Mouse (Mus musculus) heart, adult 9 months (tissue): ENCODE data around the gene Ncln.

ENCODE experiments used
- DNase-seq, 2 experiments: peaks; one replicate each; pipeline ENCODE4 v3.0.0; 2022; ENCODE audit warnings: low spot score in 2 of 2

Gene Ncln

DNA sequence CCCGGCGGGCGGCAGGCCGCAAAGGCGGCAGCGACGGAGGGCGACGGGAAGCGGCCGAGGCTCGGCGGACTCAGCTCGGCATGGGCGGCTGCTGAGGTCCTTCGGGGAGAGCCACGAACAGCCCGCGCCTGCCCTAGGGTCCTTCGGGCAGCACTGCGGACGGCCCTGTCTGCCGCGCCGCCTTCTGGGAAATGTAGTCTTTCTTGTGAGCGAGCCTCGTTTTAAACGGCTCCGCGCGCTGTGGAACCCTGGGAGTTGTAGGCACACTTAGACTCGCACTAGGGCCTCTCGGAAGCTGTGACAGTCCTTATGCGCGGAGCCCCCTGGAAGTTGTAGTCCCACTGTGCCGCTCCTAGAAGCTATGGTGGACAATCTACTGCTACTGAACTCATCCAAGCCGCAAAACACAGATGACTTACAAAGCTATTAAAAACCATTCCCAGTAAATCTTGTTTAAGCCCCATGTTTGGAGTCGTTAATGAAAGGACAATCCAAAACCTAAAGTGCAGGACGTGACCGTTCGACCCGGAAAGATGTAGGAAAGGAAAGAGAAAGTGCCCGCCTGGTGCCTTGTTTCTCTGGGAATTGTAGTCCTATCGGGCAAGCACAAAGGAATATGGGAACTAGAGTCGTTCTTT lies at the start of gene Ncln:
TSS of gene Ncln (minus strand) at position 129 of the 638 bp plus-strand sequence.
- peak; percentile 97 to 99 for DNase-seq

DNA sequence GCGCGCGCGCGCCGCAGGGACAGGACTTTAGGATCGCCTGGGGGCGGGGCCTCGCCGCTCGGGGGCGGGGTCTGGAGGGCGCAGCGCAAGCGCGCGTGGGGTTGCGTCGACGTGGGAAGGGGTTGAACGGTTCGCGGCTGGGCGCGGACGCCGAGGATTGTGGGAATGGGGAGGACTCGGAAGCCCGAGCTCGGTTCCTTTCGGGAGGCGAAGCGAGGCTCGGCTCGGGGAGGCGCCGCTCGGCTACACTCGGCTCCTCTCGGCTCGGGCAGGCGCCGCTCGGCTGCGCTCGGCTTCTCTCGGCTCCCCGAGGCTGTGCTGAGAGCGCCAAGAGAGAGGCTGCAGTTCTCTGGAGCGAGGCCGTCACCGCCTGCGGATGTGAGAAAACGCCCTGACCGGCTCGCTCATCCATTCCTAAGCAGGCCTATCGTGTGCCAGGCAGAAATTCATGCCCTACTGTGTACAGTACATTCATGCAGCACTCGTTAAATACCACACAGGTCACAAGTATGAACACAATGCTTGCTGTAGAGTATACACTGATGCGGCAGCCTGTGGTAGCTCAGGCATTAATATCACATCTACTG lies 49.1 kb upstream of the Ncln start, which contains the start of gene Gna11:
TSS of gene Gna11 (minus strand) at position 30 of the 587 bp plus-strand sequence.
- peak; percentile 99 for DNase-seq

DNA sequence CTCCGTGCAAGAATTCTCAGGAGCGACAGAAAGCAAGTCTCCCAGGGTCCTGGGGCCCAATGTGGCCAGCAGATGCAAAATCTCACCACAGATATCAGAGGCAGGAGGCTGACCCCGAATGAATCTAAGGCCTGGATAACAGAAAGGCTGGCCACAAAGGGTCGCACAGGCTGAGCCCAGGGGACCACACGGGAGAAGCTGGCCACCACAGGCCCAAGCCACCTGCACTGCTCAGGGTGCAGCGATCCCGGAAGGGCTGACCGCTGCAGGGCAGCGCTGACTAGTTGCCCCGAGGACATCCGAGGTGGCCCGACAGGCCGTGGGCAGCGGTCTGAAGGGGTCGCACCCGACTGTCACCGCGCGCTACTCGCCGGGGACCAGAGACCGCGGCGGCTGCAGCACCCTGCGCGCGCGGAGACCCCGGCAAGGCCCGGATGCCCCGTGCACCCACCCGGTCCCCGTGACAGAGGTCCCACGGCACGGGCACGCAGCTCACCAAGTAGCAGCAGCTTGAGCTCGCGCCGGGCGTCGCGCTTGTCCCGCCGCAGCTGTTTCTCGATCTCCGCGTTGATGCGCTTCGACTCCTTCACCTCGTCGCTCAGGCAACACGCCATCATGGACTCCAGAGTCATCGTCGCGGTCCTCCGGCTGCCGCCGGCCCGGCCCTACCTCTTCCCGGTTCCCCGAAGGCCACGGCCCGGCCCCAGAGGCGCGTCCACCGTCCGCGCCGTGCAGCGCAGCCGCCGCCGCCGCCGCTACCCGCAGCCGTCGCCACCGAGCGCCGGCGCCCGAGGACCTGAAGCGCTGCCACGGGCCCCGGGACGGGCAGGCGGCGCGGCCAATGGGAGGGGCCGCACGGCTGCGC lies 48.3 kb upstream of the Ncln start:
- DNase-seq, result no peak

DNA sequence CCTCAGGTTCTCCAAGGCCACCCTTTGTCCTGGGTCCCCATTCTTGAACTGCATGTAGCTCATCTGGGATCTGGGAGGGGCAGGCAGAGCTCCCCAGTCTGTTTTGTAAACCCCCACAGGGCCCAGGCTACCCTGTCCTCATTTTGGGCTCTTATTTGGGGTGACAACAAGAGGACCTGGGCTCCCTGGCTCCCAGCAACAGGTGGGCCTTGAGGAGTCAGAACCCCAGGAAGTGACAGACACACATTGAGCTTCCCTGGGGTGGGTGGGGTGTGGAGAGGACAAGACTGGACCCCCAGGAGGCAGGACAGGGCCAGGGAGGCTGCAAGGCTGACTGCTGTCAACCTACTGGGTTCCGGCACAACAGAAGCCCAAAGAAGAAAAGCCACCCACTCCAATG lies 47.4 kb upstream of the Ncln start:
- no peak for DNase-seq

DNA sequence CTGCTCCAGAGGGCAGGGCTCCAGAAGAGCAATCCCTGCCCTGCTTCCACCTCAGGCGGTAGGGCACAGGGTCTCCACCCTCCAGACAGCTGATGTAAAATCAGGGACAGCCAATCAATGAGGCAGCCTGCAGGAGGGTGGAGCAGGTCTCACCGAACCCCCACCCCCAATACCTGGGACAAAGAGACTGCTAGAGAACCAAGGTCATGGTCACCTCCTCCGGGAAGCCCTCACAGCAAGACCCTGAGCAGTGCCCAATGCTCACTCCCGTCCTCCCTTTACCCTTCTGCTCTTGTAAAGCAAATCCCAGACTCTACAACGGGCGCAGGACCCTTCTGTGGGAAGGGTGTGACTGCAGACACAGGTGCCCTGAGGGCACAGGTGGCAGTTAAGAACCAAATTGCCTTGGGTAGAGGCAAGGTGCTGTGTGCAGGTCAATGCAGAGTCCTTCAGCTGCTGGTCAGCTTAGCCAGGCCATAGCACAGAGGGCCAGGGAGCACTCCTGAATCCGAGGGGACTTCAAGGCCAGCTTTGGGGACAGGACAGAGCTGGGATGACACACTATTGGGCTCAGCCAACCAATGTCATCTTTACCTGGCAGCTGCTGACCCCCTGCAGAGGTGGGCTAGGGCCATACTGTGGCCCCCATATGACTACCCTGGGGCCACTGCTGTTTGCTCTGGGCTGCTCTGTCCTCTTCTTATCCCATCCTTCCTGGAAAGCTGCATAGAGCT lies 46.7 kb upstream of the Ncln start:
- no peak for DNase-seq

DNA sequence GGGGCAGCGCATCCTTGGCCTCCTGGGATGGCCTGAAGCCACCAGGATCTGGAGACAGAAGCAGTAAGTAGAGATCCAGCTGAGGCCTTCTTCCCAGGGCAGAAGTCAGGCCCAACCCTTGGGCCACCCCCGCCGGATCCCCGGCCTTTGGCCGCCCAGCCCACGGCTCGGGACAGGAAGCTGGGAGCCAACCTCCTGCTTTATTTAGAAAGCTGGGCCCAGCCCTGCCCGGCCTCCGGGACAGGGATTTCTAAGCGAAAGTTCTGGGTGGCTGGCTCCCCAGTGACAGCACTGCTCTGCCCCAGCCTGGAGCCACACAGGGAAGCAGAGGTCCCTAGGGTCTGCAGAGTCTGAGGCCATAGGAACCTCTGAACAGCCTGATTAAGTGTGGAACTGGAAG lies 45.6 kb upstream of the Ncln start:
- DNase-seq, result peak; percentile 80 to 86

DNA sequence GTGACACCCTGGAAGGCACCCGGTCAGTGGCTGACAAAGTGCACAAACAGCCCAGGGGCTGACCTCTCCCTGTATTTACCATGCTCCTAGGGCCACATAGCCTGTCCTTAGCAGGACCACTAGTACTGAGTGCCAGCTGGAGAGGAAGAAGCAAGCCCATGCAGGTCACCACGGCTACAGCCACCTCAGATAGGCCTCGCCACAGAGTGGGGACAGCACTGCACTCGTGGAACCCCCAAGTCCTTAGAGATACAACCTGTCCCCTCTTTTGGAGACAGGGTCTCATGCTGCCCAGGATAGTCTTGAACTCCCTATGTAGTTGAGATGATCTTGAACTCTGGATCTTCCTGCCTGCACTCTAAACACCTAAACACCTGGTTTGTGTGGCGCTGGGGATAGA lies 45.2 kb upstream of the Ncln start:
- DNase-seq, result no peak

DNA sequence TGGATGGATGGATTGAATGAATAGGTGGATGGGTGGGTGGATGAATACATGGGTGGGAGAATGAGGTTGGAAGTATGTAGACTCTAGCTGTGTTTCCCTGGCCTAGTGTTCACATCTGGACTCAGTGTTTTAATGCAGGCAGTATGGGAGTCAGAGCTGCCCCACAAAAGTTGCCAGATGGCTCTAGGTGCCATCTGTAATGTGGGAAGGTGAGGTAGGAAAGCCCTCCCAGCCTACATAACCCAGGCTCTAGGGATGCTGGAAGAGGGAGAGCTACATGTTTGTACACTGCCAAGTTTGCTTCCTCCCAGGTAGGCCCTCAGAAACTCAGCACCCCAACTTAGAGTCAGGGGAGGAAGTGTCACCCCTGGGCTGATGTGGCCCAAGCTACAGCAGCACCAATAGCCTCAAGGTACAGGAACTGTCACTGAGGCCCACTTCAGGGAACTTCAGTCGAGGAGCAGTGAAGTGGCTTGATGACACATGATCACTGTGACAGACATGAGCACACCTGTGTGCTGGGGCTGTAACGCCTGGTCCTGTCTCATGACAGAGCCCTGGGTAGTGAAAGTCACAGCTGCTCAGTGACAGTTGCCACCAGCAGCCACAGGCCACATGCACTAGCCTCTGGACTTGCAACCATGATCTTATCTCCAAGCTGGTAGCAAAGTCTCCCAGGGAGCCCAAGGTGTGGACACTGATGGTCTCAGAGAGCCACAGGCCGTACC lies 42.3 kb upstream of the Ncln start:
- DNase-seq, result no peak

DNA sequence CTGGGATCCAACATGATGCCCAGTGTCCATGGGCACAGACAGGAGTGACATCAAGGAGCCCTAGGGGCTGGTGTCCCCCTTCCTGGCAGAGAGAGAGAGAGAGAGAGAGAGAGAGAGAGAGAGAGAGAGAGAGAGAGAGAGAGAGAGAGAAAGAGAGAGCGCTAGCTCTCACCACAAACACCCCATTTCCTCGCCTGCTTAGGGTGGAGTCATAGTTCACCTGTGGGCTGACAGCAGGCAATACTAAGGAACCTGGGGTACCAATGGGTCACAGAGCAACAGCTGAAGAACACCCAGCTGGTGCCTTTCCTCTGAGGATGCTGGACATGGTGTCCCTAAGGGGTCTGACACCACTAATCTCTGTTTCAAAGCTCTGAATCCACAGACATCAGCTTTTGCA lies 41.2 kb upstream of the Ncln start:
- DNase-seq, result no peak

DNA sequence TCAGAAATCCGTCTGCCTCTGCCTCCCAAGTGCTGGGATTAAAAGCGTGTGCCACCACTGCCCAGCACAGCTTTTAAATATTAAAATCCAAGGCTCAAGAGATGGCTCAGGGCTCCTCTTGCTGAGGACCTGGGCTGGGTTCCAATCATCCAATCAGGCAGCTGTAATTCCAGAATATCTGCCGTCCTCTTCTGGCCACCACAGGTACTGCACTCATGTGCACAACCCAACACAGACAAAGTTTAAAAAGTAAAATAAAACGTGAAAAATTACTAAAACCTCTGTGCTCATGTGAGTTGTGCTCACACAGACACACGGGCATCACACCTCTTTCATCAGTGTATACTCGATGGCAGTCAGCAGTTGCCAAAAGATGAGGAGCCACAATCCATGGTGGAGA lies 40.5 kb upstream of the Ncln start:
- no peak for DNase-seq

DNA sequence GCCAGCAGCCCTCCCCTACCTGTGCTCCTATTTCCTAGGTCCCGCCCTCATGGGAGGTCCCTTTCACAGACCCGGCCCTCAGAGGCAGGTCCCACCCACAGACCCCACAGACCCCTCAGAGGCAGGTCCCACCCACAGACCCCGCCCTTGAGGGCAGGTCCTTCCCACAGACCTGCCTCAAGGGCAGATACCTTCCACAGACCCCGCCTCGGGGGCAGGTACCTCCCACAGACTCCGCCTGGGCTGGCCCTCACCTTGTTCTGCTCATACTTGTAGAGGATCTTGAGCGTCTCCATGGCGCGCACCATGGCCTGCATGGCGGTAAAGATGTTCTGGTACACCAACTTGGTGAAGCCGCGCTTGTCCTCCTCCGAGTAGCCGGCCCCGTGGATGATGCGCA lies 38.6 kb upstream of the Ncln start:
- DNase-seq, result no peak

DNA sequence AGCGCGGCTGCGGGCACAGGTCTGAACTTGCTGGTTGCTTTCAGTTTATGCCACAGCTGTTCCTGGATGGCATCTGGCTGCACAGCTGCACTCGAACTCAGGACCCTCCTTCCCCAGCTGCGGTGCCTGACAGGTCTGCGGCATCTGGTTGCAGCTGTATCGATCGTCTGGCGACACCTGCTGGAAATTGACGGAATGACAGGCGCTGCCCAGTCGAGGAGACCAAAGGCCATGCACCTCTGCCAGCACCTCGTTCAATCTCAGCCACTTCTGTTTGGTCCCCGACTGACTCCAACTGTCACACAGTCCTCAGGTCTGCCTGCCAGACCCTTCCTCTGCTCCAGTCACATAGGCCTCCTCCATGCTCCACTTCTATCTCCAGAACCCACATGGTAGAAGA lies 30.6 kb upstream of the Ncln start:
- DNase-seq, result peak; percentile 65 to 75

DNA sequence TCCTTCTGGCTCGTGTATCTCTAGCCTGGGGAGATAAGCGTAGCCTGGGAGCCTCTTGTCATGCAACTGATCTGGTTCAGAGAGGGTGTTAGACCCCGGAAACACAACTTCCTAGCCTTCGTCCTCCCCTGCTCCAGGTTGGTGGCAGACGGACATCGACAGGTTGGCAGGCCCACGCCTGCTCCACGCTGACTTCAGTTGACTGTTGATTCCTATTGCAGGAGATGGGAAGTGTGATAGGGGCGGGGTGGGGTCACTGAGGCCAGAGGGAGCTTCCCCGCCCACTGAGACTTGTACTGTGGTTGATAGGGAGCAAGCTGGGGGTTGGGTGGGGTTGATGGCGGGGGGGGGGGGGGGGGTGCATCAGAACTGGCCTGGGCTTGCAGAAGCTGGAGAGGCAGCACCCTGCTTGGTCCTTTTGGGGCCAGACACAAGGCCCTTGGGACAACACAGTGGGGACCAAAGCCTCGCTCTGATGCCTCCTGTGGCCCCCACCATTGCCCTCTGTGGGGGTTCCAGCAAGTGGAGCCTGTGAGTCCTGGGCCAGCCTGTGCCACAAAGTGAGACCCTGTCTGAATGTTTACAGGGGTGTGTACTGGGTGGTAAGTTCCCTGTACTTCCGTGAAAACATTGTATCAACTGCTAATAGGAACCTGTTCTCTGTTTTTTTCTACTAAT lies 29.0 kb upstream of the Ncln start:
- DNase-seq, result no peak

DNA sequence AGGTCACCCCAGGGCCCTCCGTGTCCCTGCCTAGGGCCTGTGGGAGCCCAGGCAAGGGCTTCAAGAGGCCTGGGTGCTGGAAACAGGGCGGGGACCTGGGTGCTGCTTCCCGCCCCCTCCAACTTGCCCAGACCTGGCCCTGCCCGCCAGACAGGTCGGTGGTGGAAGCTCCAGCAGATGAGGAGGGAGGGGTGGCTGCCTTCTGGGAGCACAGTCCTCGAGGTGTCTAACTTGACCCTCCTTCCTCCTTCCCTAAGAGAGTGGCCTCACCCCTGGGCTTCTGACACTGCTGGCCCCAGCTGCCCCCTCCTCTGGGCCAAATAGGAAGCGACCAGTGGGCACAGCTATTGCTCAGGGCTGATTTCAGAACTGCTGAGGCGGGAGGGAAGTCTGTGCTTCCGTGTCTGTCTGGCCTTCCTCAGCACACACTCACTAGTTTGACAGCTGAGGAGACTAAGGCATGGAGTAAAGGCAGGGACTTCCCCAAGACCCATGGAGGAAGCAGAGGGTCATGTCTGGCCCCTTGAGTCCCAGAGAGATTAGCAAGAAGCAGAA lies 27.9 kb upstream of the Ncln start, which contains the start of gene Gna15:
TSS of gene Gna15 (minus strand) at position 175 of the 555 bp plus-strand sequence.
- DNase-seq, result peak in 1 of 2 experiments; percentile 51

DNA sequence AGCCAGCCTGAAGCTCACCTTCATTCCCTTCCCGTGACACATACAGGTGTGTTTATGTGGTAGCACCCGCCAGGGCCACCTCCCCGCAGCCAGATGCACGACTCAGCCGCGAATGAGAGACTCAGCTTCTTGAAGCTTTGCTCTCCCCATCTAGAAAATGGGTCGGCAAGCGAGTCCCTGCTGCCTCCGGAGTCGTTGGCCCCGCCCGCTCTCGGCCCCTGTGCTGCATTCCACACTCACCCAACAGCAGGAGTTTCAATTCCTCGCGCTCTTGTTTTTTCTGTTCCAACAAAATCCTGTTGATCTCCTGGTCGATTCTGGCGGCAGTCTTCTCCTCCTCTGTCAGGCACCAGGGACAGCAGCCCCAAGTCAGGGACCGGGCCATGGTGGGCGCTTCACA lies 27.4 kb upstream of the Ncln start:
- no peak for DNase-seq

DNA sequence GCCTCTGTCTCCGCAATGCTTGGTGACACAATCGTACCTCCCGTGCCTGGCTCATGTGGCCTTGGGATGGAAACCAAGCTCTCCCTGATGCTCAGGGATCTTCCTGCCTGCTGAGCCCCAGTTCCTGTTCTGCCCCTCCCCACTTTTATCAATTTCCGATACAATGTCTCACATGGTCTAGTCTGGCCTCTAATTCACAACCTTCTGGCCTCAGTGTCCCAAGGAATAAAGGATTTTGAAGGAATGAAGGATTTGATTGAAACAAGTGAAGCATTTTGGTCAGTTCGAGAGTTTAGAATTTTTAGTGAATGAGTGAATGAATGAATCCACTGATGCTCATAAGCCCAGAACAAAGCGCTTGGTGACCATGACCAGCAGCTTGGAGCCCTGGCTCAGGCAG lies 26.9 kb upstream of the Ncln start:
- no peak for DNase-seq

DNA sequence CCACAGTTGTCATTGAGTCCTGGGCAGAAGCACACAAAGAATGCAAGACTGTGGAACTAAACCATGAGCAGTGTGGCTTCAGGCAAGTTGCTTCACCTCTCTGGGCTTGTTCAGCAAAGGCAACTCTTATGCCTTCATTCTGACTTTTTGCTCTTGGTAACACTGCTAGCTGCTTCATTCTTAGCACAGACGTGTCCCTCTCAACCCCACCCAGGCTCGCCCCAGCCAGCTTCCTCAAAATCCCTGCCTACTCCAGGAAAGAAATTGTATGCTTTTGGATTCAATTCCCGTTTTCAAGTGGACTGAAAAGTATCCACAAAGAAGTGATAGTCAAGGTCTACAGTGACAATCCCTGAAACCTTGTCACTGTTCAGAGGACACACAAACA lies 23.8 kb upstream of the Ncln start:
- no peak for DNase-seq

DNA sequence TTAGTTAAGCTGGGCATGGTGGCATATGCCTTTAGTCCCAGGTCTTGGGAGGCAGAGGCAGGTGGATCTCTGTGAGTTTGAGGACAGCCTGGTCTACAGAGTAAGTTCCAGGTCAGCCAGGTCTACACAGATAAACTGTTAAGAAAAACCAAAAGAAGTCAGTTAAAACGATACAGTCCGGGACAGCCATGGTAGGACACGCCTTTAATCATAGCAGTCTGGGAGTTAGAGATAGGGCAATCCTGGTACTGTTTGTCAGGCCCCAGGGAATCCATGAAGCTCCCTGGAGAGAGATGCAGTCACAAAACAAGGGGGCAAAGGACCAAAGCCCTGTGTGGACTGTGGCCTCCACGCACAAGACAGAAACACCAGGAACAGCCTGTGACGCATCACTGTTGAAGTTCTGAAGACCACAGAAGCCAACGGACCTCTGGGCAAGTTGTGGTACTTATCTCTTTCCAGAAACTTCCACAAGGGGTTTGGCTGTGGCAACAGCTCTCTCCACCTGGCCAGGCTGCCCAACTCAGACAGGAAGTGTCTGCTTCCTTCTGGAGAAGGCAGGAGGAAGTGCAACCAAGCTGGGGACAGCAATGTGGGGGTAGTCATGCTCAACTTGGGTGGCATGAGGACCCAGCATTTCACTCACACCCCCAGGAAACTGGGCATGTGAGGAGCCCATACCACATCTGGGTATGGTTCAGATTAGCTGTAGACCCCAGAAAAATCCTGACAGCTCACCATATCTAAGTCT lies 23.2 kb upstream of the Ncln start:
- DNase-seq, result no peak

DNA sequence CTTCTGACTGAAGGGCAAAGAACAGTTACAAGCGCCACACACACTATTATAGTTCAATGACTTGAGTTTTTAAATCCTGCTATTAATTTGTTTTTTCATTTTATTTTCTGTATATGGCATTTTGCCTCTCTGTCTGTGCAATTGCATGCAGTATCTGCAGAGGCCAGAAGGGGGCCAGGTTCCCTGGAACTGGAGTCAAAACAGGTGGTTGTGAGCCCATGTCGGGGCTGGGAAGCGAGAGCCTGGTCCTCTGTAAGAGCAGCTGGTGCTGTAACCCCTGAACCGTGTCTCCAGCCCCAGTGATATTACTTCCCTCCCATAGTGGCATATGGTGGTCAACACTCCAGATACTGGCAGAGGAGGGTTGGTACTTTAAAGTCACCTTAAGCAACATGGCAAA lies 22.4 kb upstream of the Ncln start:
- DNase-seq, result peak in 1 of 2 experiments; percentile 44

DNA sequence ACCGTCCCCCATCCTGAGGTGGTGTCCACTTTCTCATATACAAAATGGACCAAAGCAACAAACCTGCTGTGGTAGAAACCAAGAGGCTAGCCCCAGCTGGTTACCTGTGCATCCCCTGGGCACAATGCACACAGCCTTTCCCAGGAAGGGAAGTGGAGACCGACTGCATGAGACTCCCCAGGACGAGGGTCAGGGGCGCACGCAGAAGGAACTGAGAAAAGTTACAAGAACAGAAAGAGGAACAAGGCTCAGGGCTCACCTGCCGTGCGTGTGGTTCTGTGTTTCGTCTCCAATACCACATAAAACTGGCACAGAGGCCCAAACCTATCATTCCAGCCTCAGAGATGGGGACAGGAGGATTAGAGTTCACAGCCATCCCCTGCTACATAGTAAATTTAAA lies 21.0 kb upstream of the Ncln start:
- DNase-seq, result no peak
